ENCODE assay signal across 8 mouse cellular contexts in genomic region chr13:43524491-43525362, GRCm38 (mm10). TPM values are rescaled to one million over a fixed set of nuclear protein-coding genes. Genes with fewer than 3 reads are reported as not detected.
DNase-seq lines count a peak whose midpoint lies in the region; ATAC-seq and TF ChIP-seq lines count a peak whose summit lies in the region.

No protein-coding gene starts in this region.

- peaks cover 15% of the 10 kb centered on the region; the same call in 1 of the 2 replicates for H3K4me1 ChIP-seq in intestine, embryonic 16.5 days (ENCODE audit: control insufficient read depth, insufficient read depth, low read length)
- H3K4me1 ChIP-seq in lung, postnatal 0 days (ENCODE audit: insufficient read depth, low read depth, low read length), result peaks cover 4% of the 10 kb centered on the region; the same call in 1 of the 2 replicates

- no peak overlapping the region for H3K4me3 ChIP-seq in intestine, embryonic 16.5 days (ENCODE audit: low read length)
- H3K4me3 ChIP-seq in lung, postnatal 0 days (ENCODE audit: low read depth, low read length), result no peak overlapping the region

- peak; percentile 27 for DNase-seq in kidney, adult 9 months
- no peak for DNase-seq in kidney, adult 18-20 months
- peak; percentile 56 for DNase-seq in adrenal gland, postnatal 25 days
- DNase-seq in heart, adult 11 months, result peak; percentile 98
- DNase-seq in lung, postnatal 0 days (ENCODE audit: low spot score), result peak; percentile 95
- DNase-seq in skeletal muscle tissue, adult 2 months (ENCODE audit: low read depth, low spot score), result peak; percentile 69
- DNase-seq in testis, postnatal 14 days (ENCODE audit: low spot score), result no peak

- TF ChIP-seq CTCF in lung, postnatal 0 days (IDR thresholded peaks at IDR 0.05), result peak; percentile 8; the same call in 1 of the 2 replicates

- H3K27ac ChIP-seq in intestine, embryonic 16.5 days (ENCODE audit: low read length), result peak overlapping the region; percentile 70
- H3K27ac ChIP-seq in lung, postnatal 0 days (ENCODE audit: low read length), result peak overlapping the region; percentile 77

- H3K9ac ChIP-seq in intestine, embryonic 16.5 days (ENCODE audit: low read depth, low read length), result no peak overlapping the region
- H3K9ac ChIP-seq in lung, postnatal 0 days (replicated peaks; ENCODE audit: low read depth), result no peak overlapping the region

- peak; percentile 84 for ATAC-seq in intestine, embryonic 16.5 days
- ATAC-seq in lung, postnatal 0 days, result peak; percentile 92

- peak; percentile 49 for TF ChIP-seq EP300 in lung, postnatal 0 days (IDR thresholded peaks at IDR 0.05)

- no peaks in the 10 kb centered on the region for H3K36me3 ChIP-seq in intestine, embryonic 16.5 days (ENCODE audit: control insufficient read depth, insufficient read depth, low read length)
- no peaks in the 10 kb centered on the region for H3K36me3 ChIP-seq in lung, postnatal 0 days (ENCODE audit: insufficient read depth, low read length)

- 38% methylated on average over 16 of the region's 16 CpGs for WGBS in intestine, embryonic 16.5 days
- 24% methylated on average over 16 of the region's 16 CpGs for WGBS in lung, postnatal 0 days

- no peaks in the 10 kb centered on the region for H3K27me3 ChIP-seq in intestine, embryonic 16.5 days (replicated peaks; ENCODE audit: control insufficient read depth, insufficient read depth, low read length)
- H3K27me3 ChIP-seq in lung, postnatal 0 days (replicated peaks; ENCODE audit: insufficient read depth, low read length), result no peaks in the 10 kb centered on the region

- no peaks in the 10 kb centered on the region for H3K9me3 ChIP-seq in intestine, embryonic 16.5 days (ENCODE audit: control insufficient read depth, low read length)
- H3K9me3 ChIP-seq in lung, postnatal 0 days (ENCODE audit: low read length), result no peaks in the 10 kb centered on the region

- 0 out of 2 replicates have a peak overlapping the region, but pooled peaks have one; percentile 4 for H3K4me2 ChIP-seq in intestine, embryonic 16.5 days (ENCODE audit: low read depth, low read length)
- 0 out of 2 replicates have a peak overlapping the region, but pooled peaks have one; percentile 20 for H3K4me2 ChIP-seq in lung, postnatal 0 days (replicated peaks; ENCODE audit: low read depth, low read length)

RNA-seq across cellular contexts. Expression of gene Mcur1, which starts 35.3 kb away (rescaled TPM):
- total RNA-seq in adrenal gland, postnatal 25 days (2021), result 38.0 and 38.6 TPM in 2 replicates
- polyA plus RNA-seq in intestine, embryonic 16.5 days (2015; fragmentation: Nextera tagmentation; extraction: Ambion mirVana), result 8.6 and 9.1 TPM in 2 replicates
- polyA plus RNA-seq in lung, postnatal 0 days (2015; fragmentation: Nextera tagmentation; extraction: Ambion mirVana), result 20.0 and 21.0 TPM in 2 replicates

RNA-seq across cellular contexts. Expression of gene Ranbp9, which starts 43.6 kb away (rescaled TPM):
- 56.6 and 64.7 TPM in 2 replicates for total RNA-seq in adrenal gland, postnatal 25 days (2021)
- 4.3 and 5.5 TPM in 2 replicates for polyA plus RNA-seq in intestine, embryonic 16.5 days (2015; fragmentation: Nextera tagmentation; extraction: Ambion mirVana)
- polyA plus RNA-seq in lung, postnatal 0 days (2015; fragmentation: Nextera tagmentation; extraction: Ambion mirVana), result 12.4 and 14.2 TPM in 2 replicates

Comparison
In these comparisons a context has a peak if more than half of its experiments do, and no peak if none do; other contexts are left out.
1. DNase-seq: peak in kidney, adult 9 months (single experiment), adrenal gland, postnatal 25 days (single experiment), heart, adult 11 months (single experiment), lung, postnatal 0 days (single experiment) and skeletal muscle tissue, adult 2 months (single experiment); none in kidney, adult 18-20 months (single experiment) and testis, postnatal 14 days (single experiment).